Mouse (Mus musculus): ENCODE data around the gene Golga5.

- TF ChIP-seq CTCF (IDR thresholded peaks at IDR 0.05; ENCODE audit: control insufficient read depth, insufficient read depth, insufficient replicate concordance, low read depth, low read length) (no peak), POLR2A (IDR thresholded peaks at IDR 0.05; ENCODE audit: control insufficient read depth, low read depth, low read length) (no peak)
These were observed 23.5 kb upstream of the Golga5 start for GRCm38 (mm10) chr12:102445436-102445835.
